Mouse (Mus musculus) limb, embryonic 12.5 days (tissue): ENCODE measurements around the gene Gm21985. TPM values are rescaled to one million over a fixed set of nuclear protein-coding genes. Genes with fewer than 3 reads are reported as not detected.

Experiments
- ATAC-seq: fragments of 200-750 bp; cut with Nextera tagmentation; 2 replicates; pipeline ENCODE4 v1.8.0; 2017; ENCODE audit warnings: low read depth, moderate TSS enrichment; ENCODE audit not compliant: insufficient number of reproducible peaks, insufficient read depth, low FRiP score, low TSS enrichment
- H3K27ac ChIP-seq: fragments of 300-500 bp; sonication (generic); 2 replicates; pipeline ENCODE4 v1.5.1; 2016; ENCODE audit warnings: mild to moderate bottlenecking, moderate library complexity
- H3K27me3 ChIP-seq: fragments of 300-500 bp; sonication (generic); 2 replicates; pipeline ENCODE4 v1.6.1; 2016; ENCODE audit warnings: mild to moderate bottlenecking, moderate library complexity
- H3K36me3 ChIP-seq: fragments of 300-500 bp; sonication (generic); 2 replicates; pipeline ENCODE4 v1.6.1; 2016; ENCODE audit warnings: mild to moderate bottlenecking, moderate library complexity
- H3K4me1 ChIP-seq: fragments of 300-500 bp; sonication (generic); replicated peaks from 2 replicates; pipeline ENCODE4 v1.6.1; 2016
- H3K4me2 ChIP-seq: fragments of 300-500 bp; sonication (generic); 2 replicates; pipeline ENCODE4 v1.6.1; 2016; ENCODE audit warnings: mild to moderate bottlenecking, moderate library complexity
- H3K4me3 ChIP-seq: fragments of 300-500 bp; sonication (generic); replicated peaks from 2 replicates; pipeline ENCODE4 v1.5.1; 2016; ENCODE audit warnings: mild to moderate bottlenecking
- H3K9ac ChIP-seq: fragments of 300-500 bp; sonication (generic); replicated peaks from 2 replicates; pipeline ENCODE4 v1.6.1; 2016; ENCODE audit warnings: mild to moderate bottlenecking, moderate library complexity
- H3K9me3 ChIP-seq: fragments of 300-500 bp; sonication (generic); 2 replicates; pipeline ENCODE4 v1.6.1; 2016; ENCODE audit warnings: mild to moderate bottlenecking, moderate library complexity
- WGBS: fragments of 180-500 bp; shearing (Covaris S2); methylation state at CpG from one replicate; pipeline ENCODE4 v1.1.7; 2016; 5-methylcytosine and 5-hydroxymethylcytosine counted together
- polyA plus RNA-seq: library from polyadenylated mRNA; unstranded; fragments of >200 nt; fragmentation: Nextera tagmentation; extraction: Ambion mirVana; gene quantifications from 2 replicates; pipeline ENCODE4 v1.2.1, GENCODE M21; 2016

Gm21985 gene
- polyA plus RNA-seq, 1 experiment from 2014 or later: not detected

- no peak overlapping the region for H3K4me2 ChIP-seq
- 74% methylated on average over 4 of the region's 4 CpGs for WGBS
- H3K9ac ChIP-seq: no peak overlapping the region
- no peak overlapping the region for H3K4me3 ChIP-seq
- no peak overlapping the region for H3K27ac ChIP-seq
- 0 out of 2 replicates have a peak, but pooled peaks cover 4% of the 10 kb centered on the region for H3K4me1 ChIP-seq
- ATAC-seq: no peak
- no peaks in the 10 kb centered on the region for H3K9me3 ChIP-seq
- no peaks in the 10 kb centered on the region for H3K36me3 ChIP-seq
- H3K27me3 ChIP-seq: no peaks in the 10 kb centered on the region
These were observed 20.9 kb downstream of the Gm21985 start for GRCm38 (mm10) chr2:112287059-112287458.

- Histone ChIP-seq H3K27me3 (no peaks in the 10 kb centered on the region), H3K4me3 (no peak overlapping the region), H3K9me3 (no peaks in the 10 kb centered on the region), H3K27ac (no peak overlapping the region), H3K9ac (no peak overlapping the region), H3K36me3 (no peaks in the 10 kb centered on the region), H3K4me1 (0 out of 2 replicates have a peak, but pooled peaks cover under 1% of the 10 kb centered on the region), H3K4me2 (no peak overlapping the region)
- 92% methylated on average over 3 of the region's 3 CpGs for WGBS
- no peak for ATAC-seq
These were observed 23.4 kb downstream of the Gm21985 start for GRCm38 (mm10) chr2:112289507-112289906.

- WGBS: 79% methylated on average over 2 of the region's 2 CpGs
- H3K27me3 ChIP-seq: no peaks in the 10 kb centered on the region
- no peaks in the 10 kb centered on the region for H3K36me3 ChIP-seq
- no peak overlapping the region for H3K4me3 ChIP-seq
- no peak overlapping the region for H3K27ac ChIP-seq
- no peak for ATAC-seq
- H3K9ac ChIP-seq: no peak overlapping the region
- H3K9me3 ChIP-seq: no peaks in the 10 kb centered on the region
- no peaks in the 10 kb centered on the region for H3K4me1 ChIP-seq
- H3K4me2 ChIP-seq: no peak overlapping the region
These were observed 26.7 kb downstream of the Gm21985 start for GRCm38 (mm10) chr2:112292823-112293222.

GRCm38 (mm10) chr2:112296211-112296610 is 30.1 kb downstream of the Gm21985 start:
- Histone ChIP-seq H3K27ac (no peak overlapping the region), H3K4me1 (no peaks in the 10 kb centered on the region), H3K4me2 (no peak overlapping the region), H3K36me3 (no peaks in the 10 kb centered on the region), H3K27me3 (no peaks in the 10 kb centered on the region), H3K4me3 (no peak overlapping the region), H3K9me3 (no peaks in the 10 kb centered on the region), H3K9ac (no peak overlapping the region)
- no peak for ATAC-seq
- 83% methylated on average over 3 of the region's 3 CpGs for WGBS

GRCm38 (mm10) chr2:112298221-112298620 is 32.1 kb downstream of the Gm21985 start:
- Histone ChIP-seq H3K4me1 (no peaks in the 10 kb centered on the region), H3K27me3 (no peaks in the 10 kb centered on the region), H3K27ac (no peak overlapping the region), H3K4me3 (no peak overlapping the region), H3K4me2 (no peak overlapping the region), H3K9ac (no peak overlapping the region), H3K36me3 (no peaks in the 10 kb centered on the region), H3K9me3 (no peaks in the 10 kb centered on the region)
- ATAC-seq: no peak
- 95% methylated on average over 4 of the region's 4 CpGs for WGBS

- Histone ChIP-seq H3K9ac (no peak overlapping the region), H3K27ac (no peak overlapping the region), H3K4me2 (no peak overlapping the region), H3K9me3 (no peaks in the 10 kb centered on the region), H3K27me3 (no peaks in the 10 kb centered on the region), H3K4me3 (no peak overlapping the region), H3K36me3 (no peaks in the 10 kb centered on the region), H3K4me1 (no peaks in the 10 kb centered on the region)
- no peak for ATAC-seq
- 92% methylated on average over 3 of the region's 3 CpGs for WGBS
These were observed 42.6 kb downstream of the Gm21985 start for GRCm38 (mm10) chr2:112308671-112309070.

GRCm38 (mm10) chr2:112309161-112309600 is 43.1 kb downstream of the Gm21985 start:
- H3K4me2 ChIP-seq: no peak overlapping the region
- H3K9ac ChIP-seq: no peak overlapping the region
- no peaks in the 10 kb centered on the region for H3K9me3 ChIP-seq
- no peak overlapping the region for H3K27ac ChIP-seq
- no peaks in the 10 kb centered on the region for H3K27me3 ChIP-seq
- no peaks in the 10 kb centered on the region for H3K36me3 ChIP-seq
- ATAC-seq: no peak
- WGBS: 85% methylated on average over 10 of the region's 10 CpGs
- no peak overlapping the region for H3K4me3 ChIP-seq
- H3K4me1 ChIP-seq: no peaks in the 10 kb centered on the region

- WGBS: 90% methylated on average over 7 of the region's 7 CpGs
- ATAC-seq: no peak
These were observed 49.5 kb downstream of the Gm21985 start for GRCm38 (mm10) chr2:112315638-112316037.

GRCm38 (mm10) chr2:112318227-112318626 is 52.1 kb downstream of the Gm21985 start:
- Histone ChIP-seq H3K4me1 (no peaks in the 10 kb centered on the region), H3K9ac (no peak overlapping the region), H3K27ac (no peak overlapping the region), H3K9me3 (no peaks in the 10 kb centered on the region), H3K27me3 (no peaks in the 10 kb centered on the region), H3K4me2 (no peak overlapping the region), H3K36me3 (no peaks in the 10 kb centered on the region), H3K4me3 (no peak overlapping the region)
- 92% methylated on average over 2 of the region's 2 CpGs for WGBS
- no peak for ATAC-seq

More at GRCm38 (mm10) chr2:112315638-112316037, 49.5 kb downstream of the Gm21985 start:
- Histone ChIP-seq H3K9me3 (no peaks in the 10 kb centered on the region), H3K36me3 (no peaks in the 10 kb centered on the region), H3K4me3 (no peak overlapping the region), H3K4me2 (no peak overlapping the region), H3K27ac (no peak overlapping the region), H3K4me1 (no peaks in the 10 kb centered on the region), H3K9ac (no peak overlapping the region), H3K27me3 (no peaks in the 10 kb centered on the region)

- H3K9ac ChIP-seq: no peak overlapping the region
- no peaks in the 10 kb centered on the region for H3K9me3 ChIP-seq
- H3K4me1 ChIP-seq: no peaks in the 10 kb centered on the region
- no peak overlapping the region for H3K27ac ChIP-seq
- H3K36me3 ChIP-seq: no peaks in the 10 kb centered on the region
- H3K4me3 ChIP-seq: no peak overlapping the region
- WGBS: 79% methylated on average over 7 of the region's 7 CpGs
- no peak for ATAC-seq
- H3K4me2 ChIP-seq: no peak overlapping the region
- H3K27me3 ChIP-seq: no peaks in the 10 kb centered on the region
These were observed 52.8 kb downstream of the Gm21985 start for GRCm38 (mm10) chr2:112318905-112319304.

GRCm38 (mm10) chr2:112328069-112328777 is 62.1 kb downstream of the Gm21985 start:
- Histone ChIP-seq H3K9ac (no peak overlapping the region), H3K4me3 (no peak overlapping the region), H3K27ac (no peak overlapping the region), H3K36me3 (no peaks in the 10 kb centered on the region), H3K4me2 (no peak overlapping the region), H3K9me3 (no peaks in the 10 kb centered on the region), H3K27me3 (no peaks in the 10 kb centered on the region), H3K4me1 (no peaks in the 10 kb centered on the region)
- WGBS: 66% methylated on average over 11 of the region's 11 CpGs
- ATAC-seq: no peak
